Mouse (Mus musculus): Measurements from ENCODE around the gene Ldhc.

GRCm38 (mm10) chr7:46918678-46919371, 57.8 kb downstream of the Ldhc start:
- TF ChIP-seq CTCF (IDR thresholded peaks at IDR 0.05; ENCODE audit: insufficient read depth, low read depth, low read length) (no peak), POLR2A (IDR thresholded peaks at IDR 0.05; ENCODE audit: insufficient read depth, low read depth, low read length) (no peak)

Data from olfactory bulb, adult 2 months (tissue).